ENCODE assay signal across 28 mouse cellular contexts in the genomic region with DNA sequence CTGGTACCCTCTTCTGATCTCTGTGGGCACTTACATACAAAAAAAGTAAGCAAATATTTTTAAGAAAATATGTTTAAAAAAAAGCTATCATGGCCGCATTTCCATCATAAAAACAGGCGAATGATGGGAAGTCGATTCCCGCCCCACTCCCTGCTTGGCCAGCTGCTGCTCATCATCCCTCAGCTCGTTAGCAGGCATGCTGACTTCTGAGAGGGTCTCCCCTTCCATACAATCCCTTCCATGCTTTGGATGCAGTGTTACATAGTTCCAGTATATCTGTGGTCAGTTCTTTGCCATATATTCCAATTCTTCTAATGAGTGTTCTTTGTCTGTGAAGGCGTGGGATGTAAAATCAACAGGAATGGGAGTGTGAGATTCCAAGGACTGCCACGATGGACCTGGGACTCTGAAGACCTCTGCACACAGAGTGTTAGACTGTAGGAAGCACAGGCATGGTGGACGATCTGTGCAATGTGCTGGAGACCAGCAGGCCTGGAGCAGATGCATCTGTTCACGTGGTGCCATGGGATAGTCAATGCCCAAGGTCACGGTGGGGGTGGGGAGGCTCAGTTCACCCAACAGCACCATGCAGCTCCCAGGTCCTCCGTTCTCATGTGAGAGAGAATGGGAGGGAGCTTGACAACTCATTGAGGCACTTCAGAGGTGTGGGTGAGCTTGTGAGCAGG. TPM values are rescaled to one million over a fixed set of nuclear protein-coding genes. Genes with fewer than 3 reads are reported as not detected.
A peak's percentile ranks its signal among the peaks of the same experiment; 100 is the strongest.
DNase-seq lines count a peak whose midpoint lies in the region; ATAC-seq and TF ChIP-seq lines count a peak whose summit lies in the region.
"Had no signal": no experiment of that assay in that cellular context is flagged by ENCODE, and none has a peak within 500 bp of the region (broad histone marks: within the 10 kb centered on the region; RNA-seq: fewer than 3 reads in every experiment).

No protein-coding gene starts in this region.

- H3K9me3 ChIP-seq in lung, embryonic 15.5 days, result no peaks in the 10 kb centered on the region
- no peaks in the 10 kb centered on the region for H3K9me3 ChIP-seq in lung, postnatal 0 days (ENCODE audit: low read length)
- H3K9me3 ChIP-seq: embryonic facial prominence, embryonic 10.5 days; embryonic facial prominence, embryonic 12.5 days; forebrain, embryonic 13.5 days; forebrain, embryonic 15.5 days; G1E had no signal

- TF ChIP-seq EP300 in lung, postnatal 0 days (IDR thresholded peaks at IDR 0.05), result no peak

- H3K27me3 ChIP-seq in lung, embryonic 15.5 days, result no peaks in the 10 kb centered on the region
- no peaks in the 10 kb centered on the region for H3K27me3 ChIP-seq in lung, postnatal 0 days (replicated peaks; ENCODE audit: insufficient read depth, low read length)
- H3K27me3 ChIP-seq: CH12.LX; embryonic facial prominence, embryonic 12.5 days; forebrain, embryonic 13.5 days; forebrain, embryonic 15.5 days; Patski had no signal

- no peak overlapping the region for H3K4me3 ChIP-seq in lung, embryonic 15.5 days
- H3K4me3 ChIP-seq in lung, postnatal 0 days (ENCODE audit: low read depth, low read length), result no peak overlapping the region
- H3K4me3 ChIP-seq: embryonic facial prominence, embryonic 10.5 days; embryonic facial prominence, embryonic 12.5 days; forebrain, embryonic 13.5 days; forebrain, embryonic 15.5 days had no signal

- H3K4me1 ChIP-seq in lung, embryonic 15.5 days, result peaks cover 16% of the 10 kb centered on the region
- H3K4me1 ChIP-seq in lung, postnatal 0 days (ENCODE audit: insufficient read depth, low read depth, low read length), result no peaks in the 10 kb centered on the region
- H3K4me1 ChIP-seq: forebrain, embryonic 13.5 days; forebrain, embryonic 15.5 days had no signal

- peak overlapping the region; percentile 77 for H3K27ac ChIP-seq in lung, embryonic 15.5 days
- no peak overlapping the region for H3K27ac ChIP-seq in lung, postnatal 0 days (ENCODE audit: low read length)
- H3K27ac ChIP-seq: embryonic facial prominence, embryonic 10.5 days; embryonic facial prominence, embryonic 12.5 days; forebrain, embryonic 13.5 days; forebrain, embryonic 15.5 days had no signal

- 45% methylated on average over 11 of the region's 11 CpGs for WGBS in lung, embryonic 15.5 days
- WGBS in lung, postnatal 0 days, result 53% methylated on average over 11 of the region's 11 CpGs

- ATAC-seq in lung, embryonic 15.5 days (ENCODE audit: borderline replicate concordance, extremely low read depth, low FRiP score, low TSS enrichment), result peak; percentile 88; the same call in 1 of the 2 replicates
- ATAC-seq in lung, postnatal 0 days, result 0 out of 2 replicates have a peak, but pooled peaks have one; percentile 40
- ATAC-seq: CD4-positive, CD25-positive, alpha-beta regulatory T cell, adult 4 months; forebrain, embryonic 13.5 days; forebrain, embryonic 15.5 days; Patski had no signal

- H3K36me3 ChIP-seq in lung, embryonic 15.5 days, result no peaks in the 10 kb centered on the region
- no peaks in the 10 kb centered on the region for H3K36me3 ChIP-seq in lung, postnatal 0 days (ENCODE audit: insufficient read depth, low read length)
- H3K36me3 ChIP-seq: embryonic facial prominence, embryonic 10.5 days; embryonic facial prominence, embryonic 12.5 days; forebrain, embryonic 15.5 days; G1E had no signal

- no peak for TF ChIP-seq CTCF in lung, postnatal 0 days (IDR thresholded peaks at IDR 0.05)

- intact Hi-C loops in heart, postnatal 25 days (cut with DNase I), result no loop called here

- no peak overlapping the region for H3K9ac ChIP-seq in lung, embryonic 15.5 days
- no peak overlapping the region for H3K9ac ChIP-seq in lung, postnatal 0 days (replicated peaks; ENCODE audit: low read depth)
- H3K9ac ChIP-seq: embryonic facial prominence, embryonic 12.5 days; forebrain, embryonic 13.5 days; forebrain, embryonic 15.5 days had no signal

- H3K4me2 ChIP-seq in lung, embryonic 15.5 days, result no peak overlapping the region
- no peak overlapping the region for H3K4me2 ChIP-seq in lung, postnatal 0 days (replicated peaks; ENCODE audit: low read depth, low read length)
- H3K4me2 ChIP-seq: embryonic facial prominence, embryonic 12.5 days; forebrain, embryonic 13.5 days; forebrain, embryonic 15.5 days had no signal

- peak; percentile 45 for DNase-seq in heart, adult 11 months
- DNase-seq in heart, postnatal 25 days (ENCODE audit: low spot score), result no peak
- no peak for DNase-seq in lung, postnatal 25 days (ENCODE audit: low spot score)
- DNase-seq in lung, postnatal 0 days (ENCODE audit: low spot score), result peak; percentile 31
- DNase-seq in lung, postnatal 36 days, result no peak
- DNase-seq in ZHBTc4 (ENCODE audit: low read depth, low spot score), result peak; percentile 18
- no peak for DNase-seq in gastrocnemius, adult 18-20 months (ENCODE audit: low spot score)
- DNase-seq: adrenal gland, adult 2 months; adrenal gland, postnatal 10 days; adrenal gland, postnatal 25 days; B cell, adult 2 months; cerebellum, adult 11-12 months; cerebellum, adult 2 months; cerebellum, adult 9-10 months; cerebellum, postnatal 10 days; cerebellum, postnatal 25 days had no signal

RNA-seq across cellular contexts. Expression of gene Hivep3, which starts 32.2 kb away (rescaled TPM):
- total RNA-seq in heart, postnatal 25 days (2021), result 1 to 10 TPM; 5.1 to 5.2 TPM
- 22.7 and 24.0 TPM in 2 replicates for polyA plus RNA-seq in lung, embryonic 15.5 days (2015; fragmentation: Nextera tagmentation; extraction: Ambion mirVana)
- polyA plus RNA-seq in lung, postnatal 0 days (2015; fragmentation: Nextera tagmentation; extraction: Ambion mirVana), result 30.7 and 37.6 TPM in 2 replicates
- total RNA-seq in gastrocnemius, adult 18-20 months (2021), result 1 to 10 TPM; 3.0 to 5.6 TPM
- polyA plus RNA-seq: G1E had no signal

RNA-seq across cellular contexts. Expression of gene Guca2b, which starts 42.7 kb away (rescaled TPM):
- total RNA-seq in heart, postnatal 25 days (2021), result not detected
- not detected in 2 replicates for polyA plus RNA-seq in lung, embryonic 15.5 days (2015; fragmentation: Nextera tagmentation; extraction: Ambion mirVana)
- not detected in 2 replicates for polyA plus RNA-seq in lung, postnatal 0 days (2015; fragmentation: Nextera tagmentation; extraction: Ambion mirVana)
- total RNA-seq in gastrocnemius, adult 18-20 months (2021), result not detected
- total RNA-seq: adrenal gland, adult 2 months; adrenal gland, postnatal 10 days; adrenal gland, postnatal 25 days had no signal
- polyA plus RNA-seq: adrenal gland, adult 2 months; CD4-positive, CD25-positive, alpha-beta regulatory T cell, adult 4 months; cerebellum, adult 2 months; cortical plate, adult 2 months; embryonic facial prominence, embryonic 10.5 days; embryonic facial prominence, embryonic 12.5 days; embryonic facial prominence, embryonic 14.5 days; forebrain, embryonic 11.5 days; forebrain, embryonic 13.5 days; forebrain, embryonic 15.5 days; G1E had no signal

Comparison
In these comparisons a context has a peak if more than half of its experiments do, and no peak if none do; other contexts are left out.
1. DNase-seq: peak in heart, adult 11 months (single experiment), lung, postnatal 0 days (single experiment) and ZHBTc4 (single experiment); none in heart, postnatal 25 days (single experiment), lung, postnatal 25 days (single experiment), lung, postnatal 36 days (single experiment) and gastrocnemius, adult 18-20 months (single experiment).